Mouse (Mus musculus) neural tube, embryonic 12.5 days (tissue): ENCODE data around the gene Elfn2. TPM values are rescaled to one million over a fixed set of nuclear protein-coding genes. Genes with fewer than 3 reads are reported as not detected.

ENCODE experiments used
- ATAC-seq: fragments of 200-750 bp; cut with Nextera tagmentation; 2 replicates; pipeline ENCODE4 v1.8.0; 2017; ENCODE audit warnings: low read depth, mild to moderate bottlenecking, moderate TSS enrichment, moderate library complexity; ENCODE audit not compliant: low FRiP score
- H3K27ac ChIP-seq: fragments of 300-500 bp; sonication (generic); 2 replicates; pipeline ENCODE4 v1.5.1; 2016
- H3K27me3 ChIP-seq: fragments of 300-500 bp; sonication (generic); replicated peaks from 2 replicates; pipeline ENCODE4 v1.6.1; 2016; ENCODE audit warnings: mild to moderate bottlenecking
- H3K36me3 ChIP-seq: fragments of 300-500 bp; sonication (generic); 2 replicates; pipeline ENCODE4 v1.6.1; 2016; ENCODE audit warnings: mild to moderate bottlenecking
- H3K4me1 ChIP-seq: fragments of 300-500 bp; sonication (generic); 2 replicates; pipeline ENCODE4 v1.6.1; 2016
- H3K4me2 ChIP-seq: fragments of 300-500 bp; sonication (generic); replicated peaks from 2 replicates; pipeline ENCODE4 v1.6.1; 2016; ENCODE audit warnings: mild to moderate bottlenecking
- H3K4me3 ChIP-seq: fragments of 300-500 bp; sonication (generic); 2 replicates; pipeline ENCODE4 v1.5.1; 2016
- H3K9ac ChIP-seq: fragments of 300-500 bp; sonication (generic); 2 replicates; pipeline ENCODE4 v1.6.1; 2016; ENCODE audit warnings: mild to moderate bottlenecking
- H3K9me3 ChIP-seq: fragments of 300-500 bp; sonication (generic); 2 replicates; pipeline ENCODE4 v1.6.1; 2016; ENCODE audit warnings: mild to moderate bottlenecking
- WGBS: fragments of 180-500 bp; shearing (Covaris S2); methylation state at CpG from one replicate; pipeline ENCODE4 v1.1.7; 2016; 5-methylcytosine and 5-hydroxymethylcytosine counted together
- polyA plus RNA-seq: library from polyadenylated mRNA; unstranded; fragments of >200 nt; fragmentation: Nextera tagmentation; extraction: Ambion mirVana; gene quantifications from 2 replicates; pipeline ENCODE4 v1.2.1, GENCODE M21; 2016

Gene Elfn2
- polyA plus RNA-seq = 1.9 and 2.0 TPM in 2 replicates

- Histone ChIP-seq H3K4me2 (peak within 1 kb of the TSS; percentile 82), H3K4me1 (peaks cover 17% of the 10 kb centered on the region), H3K27me3 (peaks cover 64% of the 10 kb centered on the region), H3K4me3 (peak within 1 kb of the TSS; percentile 47), H3K9ac (peak within 1 kb of the TSS; percentile 71), H3K36me3 (no peaks in the 10 kb centered on the region), H3K27ac (no peak within 1 kb of the TSS), H3K9me3 (no peaks in the 10 kb centered on the region)
- 2% methylated on average over 87 of the region's 89 CpGs for WGBS
- ATAC-seq = 0 out of 2 replicates have a peak, but pooled peaks have one; percentile 21
These were observed at the start of gene Elfn2 for GRCm38 (mm10) chr15:78718290-78719250. TSS of gene Elfn2 (minus strand) at chr15:78718771.

GRCm38 (mm10) chr15:78763704-78764103, 45.1 kb upstream of the Elfn2 start:
- H3K4me3 ChIP-seq = no peak overlapping the region
- peaks cover 10% of the 10 kb centered on the region; the same call in 1 of the 2 replicates for H3K4me1 ChIP-seq
- H3K36me3 ChIP-seq = peaks cover 30% of the 10 kb centered on the region
- 83% methylated on average over 5 of the region's 5 CpGs for WGBS
- no peaks in the 10 kb centered on the region for H3K27me3 ChIP-seq
- no peaks in the 10 kb centered on the region for H3K9me3 ChIP-seq
- H3K9ac ChIP-seq = no peak overlapping the region
- no peak for ATAC-seq
- peak overlapping the region; percentile 33; the same call in 1 of the 2 replicates for H3K27ac ChIP-seq
- H3K4me2 ChIP-seq = no peak overlapping the region

DNA sequence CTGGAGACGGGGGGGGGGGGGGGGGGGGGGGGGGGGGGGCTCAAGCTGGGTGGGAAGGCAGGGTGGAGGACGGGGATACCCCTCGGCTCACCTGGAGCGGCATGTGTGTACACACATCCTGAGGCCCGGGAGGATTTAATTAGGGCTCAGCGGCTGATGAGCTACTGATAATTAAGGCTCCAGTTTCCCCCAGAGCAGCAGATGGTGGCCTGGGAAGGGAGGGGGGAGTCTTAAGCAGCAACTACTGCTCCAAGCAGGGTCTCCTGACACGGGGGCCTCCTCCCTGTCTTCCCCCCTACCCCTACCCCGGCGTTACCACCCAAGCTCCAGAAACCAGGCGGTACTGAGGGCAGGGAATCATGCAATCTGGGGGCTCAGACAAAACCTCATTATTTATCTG, 44.6 kb upstream of the Elfn2 start:
- Histone ChIP-seq H3K9me3 (no peaks in the 10 kb centered on the region), H3K4me2 (no peak overlapping the region), H3K27me3 (no peaks in the 10 kb centered on the region), H3K4me3 (no peak overlapping the region), H3K27ac (peak overlapping the region; percentile 33; the same call in 1 of the 2 replicates), H3K36me3 (peaks cover 31% of the 10 kb centered on the region), H3K9ac (no peak overlapping the region), H3K4me1 (peaks cover 9% of the 10 kb centered on the region; the same call in 1 of the 2 replicates)
- 31% methylated on average over 9 of the region's 10 CpGs for WGBS
- ATAC-seq = no peak

DNA sequence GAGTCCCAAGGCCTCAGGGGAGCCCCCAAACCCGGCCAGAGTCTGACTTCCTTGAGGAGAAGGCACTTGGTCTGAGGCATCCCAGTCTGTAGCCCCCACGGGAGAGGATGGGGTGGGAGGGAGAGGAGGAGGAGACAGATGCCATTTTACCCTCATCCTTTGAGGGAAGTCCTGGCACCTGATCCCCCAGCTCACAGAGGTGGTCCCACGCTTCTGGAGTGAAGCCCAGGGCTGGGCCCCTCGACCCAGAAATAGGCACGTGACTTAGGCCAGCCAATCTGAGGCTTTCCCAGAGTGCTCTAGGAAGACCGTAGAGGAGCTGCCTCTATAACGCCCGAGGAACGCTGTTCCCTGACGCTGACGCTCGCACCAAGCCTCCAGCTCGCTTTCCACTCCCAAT, 42.5 kb upstream of the Elfn2 start:
- H3K9me3 ChIP-seq = no peaks in the 10 kb centered on the region
- no peak overlapping the region for H3K4me2 ChIP-seq
- no peak overlapping the region for H3K27ac ChIP-seq
- 89% methylated on average over 13 of the region's 13 CpGs for WGBS
- no peaks in the 10 kb centered on the region for H3K27me3 ChIP-seq
- no peak for ATAC-seq
- peaks cover 31% of the 10 kb centered on the region for H3K36me3 ChIP-seq
- H3K9ac ChIP-seq = no peak overlapping the region
- 0 out of 2 replicates have a peak, but pooled peaks cover 4% of the 10 kb centered on the region for H3K4me1 ChIP-seq
- no peak overlapping the region for H3K4me3 ChIP-seq

- H3K9ac ChIP-seq = no peak overlapping the region
- H3K27me3 ChIP-seq = no peaks in the 10 kb centered on the region
- H3K27ac ChIP-seq = no peak overlapping the region
- H3K4me1 ChIP-seq = peaks cover 12% of the 10 kb centered on the region
- ATAC-seq = no peak
- H3K4me2 ChIP-seq = no peak overlapping the region
- peaks cover 25% of the 10 kb centered on the region for H3K36me3 ChIP-seq
- no peak overlapping the region for H3K4me3 ChIP-seq
- H3K9me3 ChIP-seq = no peaks in the 10 kb centered on the region
- WGBS = 92% methylated on average over 6 of the region's 6 CpGs
These were observed 39.6 kb upstream of the Elfn2 start for GRCm38 (mm10) chr15:78758132-78758531.

GRCm38 (mm10) chr15:78755966-78756725, 37.6 kb upstream of the Elfn2 start:
- Histone ChIP-seq H3K36me3 (peaks cover 22% of the 10 kb centered on the region), H3K9me3 (no peaks in the 10 kb centered on the region), H3K27me3 (no peaks in the 10 kb centered on the region), H3K4me1 (peaks cover 13% of the 10 kb centered on the region), H3K9ac (no peak overlapping the region), H3K27ac (no peak overlapping the region), H3K4me3 (no peak overlapping the region), H3K4me2 (no peak overlapping the region)
- 78% methylated on average over 12 of the region's 12 CpGs for WGBS
- ATAC-seq = no peak

- no peak for ATAC-seq
- no peak overlapping the region for H3K9ac ChIP-seq
- no peak overlapping the region for H3K4me2 ChIP-seq
- WGBS = 72% methylated on average over 3 of the region's 3 CpGs
- no peak overlapping the region for H3K27ac ChIP-seq
- peaks cover 23% of the 10 kb centered on the region for H3K4me1 ChIP-seq
- no peaks in the 10 kb centered on the region for H3K27me3 ChIP-seq
- H3K36me3 ChIP-seq = peaks cover 18% of the 10 kb centered on the region
- H3K4me3 ChIP-seq = no peak overlapping the region
- H3K9me3 ChIP-seq = no peaks in the 10 kb centered on the region
These were observed 36.7 kb upstream of the Elfn2 start for GRCm38 (mm10) chr15:78755226-78755625.

DNA sequence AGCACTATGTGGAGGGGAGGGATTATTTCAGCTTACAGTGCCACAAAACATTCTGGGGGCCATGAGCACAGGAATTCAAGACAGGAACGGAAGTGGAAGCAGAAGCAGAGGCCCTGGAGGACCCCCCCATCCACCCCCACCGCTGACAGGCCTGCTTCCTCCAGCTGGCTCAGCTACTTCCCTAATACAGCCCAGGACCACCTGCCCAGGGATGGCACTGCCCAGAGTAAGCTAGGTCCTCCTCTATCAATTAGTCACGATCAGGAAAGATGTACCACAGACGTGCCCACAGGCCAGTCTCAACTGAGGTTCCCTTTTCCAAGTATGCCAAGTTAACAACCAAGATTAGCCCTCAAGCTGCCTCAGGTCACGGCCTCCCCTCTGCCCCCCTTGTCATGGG, 35.6 kb upstream of the Elfn2 start:
- no peak overlapping the region for H3K27ac ChIP-seq
- no peak overlapping the region for H3K9ac ChIP-seq
- H3K4me1 ChIP-seq = peaks cover 24% of the 10 kb centered on the region
- H3K4me3 ChIP-seq = no peak overlapping the region
- WGBS = 79% methylated on average over 5 of the region's 5 CpGs
- H3K27me3 ChIP-seq = no peaks in the 10 kb centered on the region
- peaks cover 14% of the 10 kb centered on the region for H3K36me3 ChIP-seq
- no peaks in the 10 kb centered on the region for H3K9me3 ChIP-seq
- no peak for ATAC-seq
- no peak overlapping the region for H3K4me2 ChIP-seq

- Histone ChIP-seq H3K4me1 (peaks cover 24% of the 10 kb centered on the region), H3K4me2 (no peak overlapping the region)
- no peak for ATAC-seq
These were observed 34.4 kb upstream of the Elfn2 start for GRCm38 (mm10) chr15:78752991-78753390.

DNA sequence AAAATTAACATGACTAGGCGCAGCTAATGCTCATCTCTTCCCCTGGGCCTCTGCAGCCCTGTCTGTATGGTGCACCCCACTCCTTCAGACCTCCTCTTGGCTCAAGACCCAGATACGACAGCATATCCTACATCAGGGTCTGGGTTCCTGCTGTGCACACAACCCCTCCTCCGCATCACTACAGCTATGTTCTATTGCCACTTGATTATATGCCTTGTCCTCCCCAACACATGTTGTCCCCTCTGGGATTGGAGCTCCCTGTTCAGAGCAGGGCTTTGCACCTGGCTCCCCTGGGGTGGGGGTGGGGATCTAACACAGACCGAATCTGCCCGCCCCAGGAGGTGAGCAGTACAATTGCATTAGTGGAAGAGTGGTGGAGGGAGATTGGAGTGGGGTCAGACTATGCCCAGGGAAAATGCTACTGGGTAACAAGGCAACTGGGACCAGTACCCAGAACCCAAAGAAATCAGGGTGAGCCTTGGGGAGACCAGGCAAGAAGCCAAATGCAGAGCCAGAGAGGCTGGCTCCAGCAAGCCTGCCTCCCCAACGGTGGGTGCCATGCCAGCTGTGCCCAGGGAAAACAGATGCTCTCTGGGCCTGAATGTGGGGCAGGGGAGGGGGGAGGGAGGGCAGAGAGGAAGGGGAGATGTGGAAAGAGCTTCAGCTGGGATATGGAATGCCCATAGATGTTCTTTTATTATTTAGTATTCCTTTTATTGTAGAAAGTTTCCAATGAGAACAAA, 32.2 kb upstream of the Elfn2 start:
- peaks cover 24% of the 10 kb centered on the region for H3K4me1 ChIP-seq
- H3K4me2 ChIP-seq = no peak overlapping the region
- no peak overlapping the region for H3K4me3 ChIP-seq
- no peaks in the 10 kb centered on the region for H3K9me3 ChIP-seq
- peak overlapping the region; percentile 42; the same call in 1 of the 2 replicates for H3K27ac ChIP-seq
- ATAC-seq = peak; percentile 23
- no peaks in the 10 kb centered on the region for H3K36me3 ChIP-seq
- no peaks in the 10 kb centered on the region for H3K27me3 ChIP-seq
- H3K9ac ChIP-seq = no peak overlapping the region
- WGBS = 52% methylated on average over 6 of the region's 6 CpGs

More at GRCm38 (mm10) chr15:78752991-78753390, 34.4 kb upstream of the Elfn2 start:
- Histone ChIP-seq H3K4me3 (no peak overlapping the region), H3K36me3 (peaks cover 8% of the 10 kb centered on the region; the same call in 1 of the 2 replicates), H3K9me3 (no peaks in the 10 kb centered on the region), H3K27ac (no peak overlapping the region), H3K27me3 (no peaks in the 10 kb centered on the region), H3K9ac (no peak overlapping the region)

GRCm38 (mm10) chr15:78749855-78750254, 31.3 kb upstream of the Elfn2 start:
- peaks cover 21% of the 10 kb centered on the region for H3K4me1 ChIP-seq
- H3K4me3 ChIP-seq = no peak overlapping the region
- no peaks in the 10 kb centered on the region for H3K27me3 ChIP-seq
- 58% methylated on average over 5 of the region's 5 CpGs for WGBS
- H3K9ac ChIP-seq = no peak overlapping the region
- H3K36me3 ChIP-seq = no peaks in the 10 kb centered on the region
- no peak overlapping the region for H3K4me2 ChIP-seq
- no peaks in the 10 kb centered on the region for H3K9me3 ChIP-seq
- H3K27ac ChIP-seq = no peak overlapping the region
- no peak for ATAC-seq
